ENCODE assay signal across 8 mouse cellular contexts in the genomic region with DNA sequence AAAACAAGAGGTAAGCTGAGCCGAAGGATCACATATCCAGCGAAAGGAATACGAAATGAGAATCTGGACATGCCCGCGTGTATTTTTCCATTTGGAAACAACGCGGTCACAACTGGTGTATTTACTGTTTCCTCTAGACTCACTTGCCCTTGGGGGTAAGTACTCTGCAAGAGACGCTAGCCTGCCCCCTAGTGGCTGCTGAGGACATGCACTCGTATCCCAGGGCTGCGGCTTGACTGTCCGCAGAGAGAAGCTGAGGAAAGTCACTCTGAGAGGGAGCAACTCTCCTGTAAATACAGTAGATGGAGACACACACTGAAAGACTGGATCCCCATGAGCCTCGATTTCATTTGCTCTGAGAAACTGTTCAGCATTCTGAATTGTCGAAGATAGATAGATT.
A peak's percentile ranks its signal among the peaks of the same experiment; 100 is the strongest.
DNase-seq lines count a peak whose midpoint lies in the region; ATAC-seq lines count a peak whose summit lies in the region.

No protein-coding gene starts in this region.

- peak; percentile 86 to 91 for ATAC-seq in hematopoietic stem cell, adult 5-6 weeks (replicated peaks in 1 of 2; ENCODE audit: insufficient read depth in 1 of 2, low FRiP score in 2 of 2, low TSS enrichment in 1 of 2, low read depth in 1 of 2, poor library complexity in 2 of 2, severe bottlenecking in 2 of 2)

- peak; percentile 62 for DNase-seq in MEL-GATA-1-ER (ENCODE audit: extremely low read depth, low read depth)
- DNase-seq in cerebellum, adult 8-10 months: peak; percentile 45
- peak; percentile 65 for DNase-seq in forelimb bud, embryonic 11.5 days (ENCODE audit: low read depth, low spot score)
- peak; percentile 82 for DNase-seq in layer of hippocampus, adult 9-11 months
- DNase-seq in lung, postnatal 10 days: peak; percentile 90
- DNase-seq in ovary, postnatal 36 days (ENCODE audit: low spot score): peak; percentile 80
- peak; percentile 90 for DNase-seq in thymus, postnatal 25 days

Comparison
In these comparisons a context has a peak if more than half of its experiments do, and no peak if none do; other contexts are left out.
1. Peak in every context shown above with its lines: DNase-seq and ATAC-seq.